Mouse (Mus musculus) stomach, embryonic 15.5 days (tissue): ENCODE results near the gene B4galnt4. TPM values are rescaled to one million over a fixed set of nuclear protein-coding genes. Genes with fewer than 3 reads are reported as not detected.
A peak's percentile ranks its signal among the peaks of the same experiment; 100 is the strongest.
"Not testable (repeated sequence)": the region's sequence is repeated elsewhere in the genome, so short reads cannot be mapped to it uniquely, and the experiment has no call there.

Experiments
- ATAC-seq: fragments of 200-750 bp; cut with Nextera tagmentation; 2 replicates; pipeline ENCODE4 v1.8.0; 2017; ENCODE audit warnings: low read depth, moderate number of reproducible peaks, moderate TSS enrichment; ENCODE audit not compliant: insufficient read depth, low FRiP score
- H3K27ac ChIP-seq: fragments of 300-500 bp; sonication (generic); 2 replicates; pipeline ENCODE4 v1.5.1; 2015; ENCODE audit warnings: mild to moderate bottlenecking, inconsistent platforms
- H3K27me3 ChIP-seq: fragments of 300-500 bp; sonication (generic); replicated peaks from 2 replicates; pipeline ENCODE4 v1.6.1; 2015; ENCODE audit warnings: inconsistent platforms
- H3K36me3 ChIP-seq: fragments of 300-500 bp; sonication (generic); 2 replicates; pipeline ENCODE4 v1.6.1; 2015; ENCODE audit warnings: inconsistent platforms
- H3K4me1 ChIP-seq: fragments of 300-500 bp; sonication (generic); 2 replicates; pipeline ENCODE4 v1.6.1; 2015; ENCODE audit warnings: inconsistent platforms
- H3K4me2 ChIP-seq: fragments of 300-500 bp; sonication (generic); 2 replicates; pipeline ENCODE4 v1.6.1; 2015; ENCODE audit warnings: mild to moderate bottlenecking, inconsistent platforms
- H3K4me3 ChIP-seq: fragments of 300-500 bp; sonication (generic); replicated peaks from 2 replicates; pipeline ENCODE4 v1.5.1; 2015; ENCODE audit warnings: inconsistent platforms
- H3K9ac ChIP-seq: fragments of 300-500 bp; sonication (generic); 2 replicates; pipeline ENCODE4 v1.6.1; 2015; ENCODE audit warnings: inconsistent platforms
- H3K9me3 ChIP-seq: fragments of 300-500 bp; sonication (generic); 2 replicates; pipeline ENCODE4 v1.6.1; 2016; ENCODE audit warnings: inconsistent platforms
- WGBS: fragments of 180-500 bp; shearing (Covaris S2); methylation state at CpG from one replicate; pipeline ENCODE4 v1.1.7; 2015; 5-methylcytosine and 5-hydroxymethylcytosine counted together
- polyA plus RNA-seq: library from polyadenylated mRNA; unstranded; fragments of >200 nt; fragmentation: Nextera tagmentation; extraction: Ambion mirVana; gene quantifications from 2 replicates; pipeline ENCODE4 v1.2.1, GENCODE M21; 2015

The B4galnt4 gene
- polyA plus RNA-seq, 1 experiment from 2014 or later: 7.0 TPM

- ATAC-seq: no peak
- WGBS: 56% methylated on average over 3 of the region's 3 CpGs
- no peak overlapping the region for H3K27ac ChIP-seq
Measured at GRCm38 (mm10) chr7:141030390-141030789, 30.5 kb upstream of the B4galnt4 start.

GRCm38 (mm10) chr7:141032458-141033167 lies 28.3 kb upstream of the B4galnt4 start:
- Histone ChIP-seq H3K36me3 (no peaks in the 10 kb centered on the region), H3K9me3 (no peaks in the 10 kb centered on the region), H3K27ac (no peak overlapping the region), H3K27me3 (no peaks in the 10 kb centered on the region), H3K4me3 (no peak overlapping the region), H3K9ac (no peak overlapping the region), H3K4me1 (no peaks in the 10 kb centered on the region), H3K4me2 (no peak overlapping the region)
- 61% methylated on average over 9 of the region's 9 CpGs for WGBS
- no peak for ATAC-seq

More at GRCm38 (mm10) chr7:141030390-141030789, 30.5 kb upstream of the B4galnt4 start:
- H3K27me3 ChIP-seq: no peaks in the 10 kb centered on the region
- H3K4me3 ChIP-seq: no peak overlapping the region
- no peak overlapping the region for H3K4me2 ChIP-seq
- no peaks in the 10 kb centered on the region for H3K36me3 ChIP-seq
- H3K4me1 ChIP-seq: no peaks in the 10 kb centered on the region
- H3K9ac ChIP-seq: no peak overlapping the region
- H3K9me3 ChIP-seq: no peaks in the 10 kb centered on the region

- not testable (repeated sequence) for H3K4me3 ChIP-seq
Measured at GRCm38 (mm10) chr7:141036624-141037023, 24.3 kb upstream of the B4galnt4 start.

GRCm38 (mm10) chr7:141038090-141039032 lies 22.5 kb upstream of the B4galnt4 start:
- Histone ChIP-seq H3K9ac (no peak overlapping the region), H3K27ac (peak overlapping the region; percentile 68), H3K27me3 (no peaks in the 10 kb centered on the region), H3K4me2 (no peak overlapping the region), H3K9me3 (no peaks in the 10 kb centered on the region), H3K36me3 (no peaks in the 10 kb centered on the region), H3K4me3 (no peak overlapping the region), H3K4me1 (peaks cover 17% of the 10 kb centered on the region; the same call in 1 of the 2 replicates)
- WGBS: 58% methylated on average over 20 of the region's 21 CpGs
- peak; percentile 29; the same call in 1 of the 2 replicates for ATAC-seq

More at GRCm38 (mm10) chr7:141036624-141037023, 24.3 kb upstream of the B4galnt4 start:
- not testable (repeated sequence) for H3K4me1 ChIP-seq, H3K9me3 ChIP-seq, H3K27ac ChIP-seq, H3K36me3 ChIP-seq, ATAC-seq, H3K9ac ChIP-seq, H3K4me2 ChIP-seq, H3K27me3 ChIP-seq
- WGBS: 84% methylated on average over 1 of the region's 2 CpGs

- no peaks in the 10 kb centered on the region for H3K27me3 ChIP-seq
- no peaks in the 10 kb centered on the region for H3K36me3 ChIP-seq
- no peak overlapping the region for H3K4me3 ChIP-seq
- H3K9me3 ChIP-seq: no peaks in the 10 kb centered on the region
- WGBS: 91% methylated on average over 4 of the region's 4 CpGs
- peaks cover 20% of the 10 kb centered on the region; the same call in 1 of the 2 replicates for H3K4me1 ChIP-seq
- no peak overlapping the region for H3K4me2 ChIP-seq
- no peak overlapping the region for H3K27ac ChIP-seq
- ATAC-seq: no peak
- no peak overlapping the region for H3K9ac ChIP-seq
Measured at GRCm38 (mm10) chr7:141039386-141040107, 21.4 kb upstream of the B4galnt4 start.

- H3K4me3 ChIP-seq: no peak overlapping the region
- 20% methylated on average over 6 of the region's 9 CpGs for WGBS
- H3K27me3 ChIP-seq: no peaks in the 10 kb centered on the region
- peak overlapping the region; percentile 98 for H3K27ac ChIP-seq
- no peaks in the 10 kb centered on the region for H3K9me3 ChIP-seq
- H3K4me2 ChIP-seq: peak overlapping the region; percentile 27; the same call in 1 of the 2 replicates
- ATAC-seq: no peak
- H3K9ac ChIP-seq: 0 out of 2 replicates have a peak overlapping the region, but pooled peaks have one; percentile 6
- H3K4me1 ChIP-seq: peaks cover 20% of the 10 kb centered on the region; the same call in 1 of the 2 replicates
- no peaks in the 10 kb centered on the region for H3K36me3 ChIP-seq
Measured at GRCm38 (mm10) chr7:141040867-141041606, 19.9 kb upstream of the B4galnt4 start.

GRCm38 (mm10) chr7:141041661-141042060 lies 19.2 kb upstream of the B4galnt4 start:
- Histone ChIP-seq H3K9me3 (no peaks in the 10 kb centered on the region), H3K27ac (peak overlapping the region; percentile 98), H3K36me3 (no peaks in the 10 kb centered on the region), H3K27me3 (no peaks in the 10 kb centered on the region), H3K4me3 (no peak overlapping the region), H3K4me1 (peaks cover 20% of the 10 kb centered on the region; the same call in 1 of the 2 replicates), H3K9ac (no peak overlapping the region), H3K4me2 (no peak overlapping the region)
- peak; percentile 81 for ATAC-seq
- 6% methylated on average over 5 of the region's 5 CpGs for WGBS

- ATAC-seq: peak; percentile 67
- Histone ChIP-seq H3K4me3 (no peak overlapping the region), H3K27me3 (no peaks in the 10 kb centered on the region), H3K36me3 (no peaks in the 10 kb centered on the region), H3K4me1 (peaks cover 29% of the 10 kb centered on the region), H3K9me3 (no peaks in the 10 kb centered on the region), H3K27ac (peak overlapping the region; percentile 98), H3K4me2 (no peak overlapping the region), H3K9ac (no peak overlapping the region)
- 28% methylated on average over 4 of the region's 4 CpGs for WGBS
Measured at GRCm38 (mm10) chr7:141042539-141042938, 18.4 kb upstream of the B4galnt4 start.

GRCm38 (mm10) chr7:141046931-141047580 lies 13.8 kb upstream of the B4galnt4 start:
- peaks cover 22% of the 10 kb centered on the region; the same call in 1 of the 2 replicates for H3K4me1 ChIP-seq
- no peak overlapping the region for H3K9ac ChIP-seq
- 52% methylated on average over 6 of the region's 6 CpGs for WGBS
- H3K27ac ChIP-seq: peak overlapping the region; percentile 88
- H3K27me3 ChIP-seq: no peaks in the 10 kb centered on the region
- ATAC-seq: no peak
- no peaks in the 10 kb centered on the region for H3K9me3 ChIP-seq
- peak overlapping the region; percentile 36; the same call in 1 of the 2 replicates for H3K4me2 ChIP-seq
- H3K36me3 ChIP-seq: no peaks in the 10 kb centered on the region
- H3K4me3 ChIP-seq: no peak overlapping the region

GRCm38 (mm10) chr7:141047581-141048225 lies 13.2 kb upstream of the B4galnt4 start:
- Histone ChIP-seq H3K4me2 (peak overlapping the region; percentile 63), H3K9me3 (no peaks in the 10 kb centered on the region), H3K4me1 (peaks cover 22% of the 10 kb centered on the region; the same call in 1 of the 2 replicates), H3K36me3 (no peaks in the 10 kb centered on the region), H3K4me3 (peak overlapping the region; percentile 28), H3K27me3 (no peaks in the 10 kb centered on the region), H3K27ac (peak overlapping the region; percentile 90), H3K9ac (peak overlapping the region; percentile 4; the same call in 1 of the 2 replicates)
- WGBS: 7% methylated on average over 16 of the region's 19 CpGs
- ATAC-seq: peak; percentile 84
